Mouse (Mus musculus) left cerebral cortex, postnatal 14 days (tissue): ENCODE data around the gene Ndufb5. TPM values are rescaled to one million over a fixed set of nuclear protein-coding genes. Genes with fewer than 3 reads are reported as not detected.

Experiments
- total RNA-seq, 2 experiments: library from RNA; stranded (reverse); gene quantifications; 2 replicates each; pipeline ENCODE4 v1.2.3; 2021

Ndufb5 gene
- total RNA-seq, 2 experiments from 2014 or later: 187 to 207 TPM

Other genes starting within 250 kb of the Ndufb5 start
- under 1 TPM in 1 of 2 experiments, not detected in 1; 0.75 TPM for gene Kcnmb3, start 244.8 kb upstream of the Ndufb5 start, total RNA-seq
- 10 to 100 TPM; 34.7 to 37.1 TPM for gene Zfp639, start 226.7 kb upstream of the Ndufb5 start, total RNA-seq
- gene Mfn1, start 207.5 kb upstream of the Ndufb5 start, total RNA-seq: 100 to 1,000 TPM in 1 of 2 experiments, 10 to 100 TPM in 1; 94.2 to 110 TPM
- 10 to 100 TPM; 91.0 to 98.4 TPM for gene Gnb4, start 120.4 kb upstream of the Ndufb5 start, total RNA-seq
- gene Actl6a, start 30.7 kb upstream of the Ndufb5 start, total RNA-seq: 10 to 100 TPM; 14.8 to 15.1 TPM
- 10 to 100 TPM; 19.7 to 20.1 TPM for gene Mrpl47, start 615 bp downstream of the Ndufb5 start, total RNA-seq
- gene Usp13, start 80.6 kb downstream of the Ndufb5 start, total RNA-seq: 10 to 100 TPM; 29.2 to 33.7 TPM